Mouse (Mus musculus) leukemia stem cell, adult 10-12 weeks (primary cell): ENCODE results near the gene Krtap5-3. TPM values are rescaled to one million over a fixed set of nuclear protein-coding genes. Genes with fewer than 3 reads are reported as not detected.

Experiments
- polyA plus RNA-seq: library from polyadenylated mRNA; stranded (reverse); fragments of >175 nt; gene quantifications from 2 replicates; pipeline ENCODE4 v1.2.3, GENCODE M21; 2012; ENCODE audit warnings: low replicate concordance

Krtap5-3 gene
- not detected in 2 replicates for polyA plus RNA-seq

GRCm38 (mm10) chr7:142201064-142201463 is at the start of gene Krtap5-3:
Gene Krtap5-3 (plus strand): TSS chr7:142201364.

GRCm38 (mm10) chr7:142157013-142157412 is 44.2 kb upstream of the Krtap5-3 start, which contains the start of gene Gm29735:
Gene Gm29735 (minus strand): TSS chr7:142157113.

GRCm38 (mm10) chr7:142165639-142166038 is 35.5 kb upstream of the Krtap5-3 start, which contains the start of gene Gm4553:
Gene Gm4553 (minus strand): TSS chr7:142165739.

GRCm38 (mm10) chr7:142175905-142176304 is 25.3 kb upstream of the Krtap5-3 start, which contains the start of gene Krtap5-2:
Gene Krtap5-2 (minus strand): TSS chr7:142176005.

GRCm38 (mm10) chr7:142190289-142190688 is 10.9 kb upstream of the Krtap5-3 start, which contains the start of gene Gm10153:
Gene Gm10153 (minus strand): TSS chr7:142190389.

GRCm38 (mm10) chr7:142211559-142211958 is 10.4 kb downstream of the Krtap5-3 start, which contains the start of gene Gm7579:
Gene Gm7579 (plus strand): TSS chr7:142211859.

GRCm38 (mm10) chr7:142229871-142230270 is 28.7 kb downstream of the Krtap5-3 start, which contains the start of gene Krtap5-5:
Gene Krtap5-5 (minus strand): TSS chr7:142229971.

GRCm38 (mm10) chr7:142240978-142241377 is 39.8 kb downstream of the Krtap5-3 start, which contains the start of gene Gm40460:
Gene Gm40460 (minus strand): TSS chr7:142241078.

Other genes starting within 250 kb of the Krtap5-3 start
- gene Mob2, start 140.3 kb upstream of the Krtap5-3 start, polyA plus RNA-seq = 10.0 and 53.1 TPM in 2 replicates
- 14.9 and 17.9 TPM in 2 replicates for gene Dusp8, start 105.5 kb upstream of the Krtap5-3 start, polyA plus RNA-seq
- not detected in 2 replicates for gene Gm45618, start 80.6 kb upstream of the Krtap5-3 start, polyA plus RNA-seq
- gene Gm39115, start 65.3 kb upstream of the Krtap5-3 start, polyA plus RNA-seq = not detected in 2 replicates
- gene Gm45337, start 56.8 kb upstream of the Krtap5-3 start, polyA plus RNA-seq = not detected in 2 replicates
- gene Gm29735, start 44.3 kb upstream of the Krtap5-3 start, polyA plus RNA-seq = not detected in 2 replicates
- gene Gm4553, start 35.6 kb upstream of the Krtap5-3 start, polyA plus RNA-seq = not detected in 2 replicates
- not detected in 2 replicates for gene Krtap5-2, start 25.4 kb upstream of the Krtap5-3 start, polyA plus RNA-seq
- not detected in 2 replicates for gene Gm10153, start 11.0 kb upstream of the Krtap5-3 start, polyA plus RNA-seq
- not detected in 2 replicates for gene Gm7579, start 10.5 kb downstream of the Krtap5-3 start, polyA plus RNA-seq
- not detected in 2 replicates for gene Krtap5-5, start 28.6 kb downstream of the Krtap5-3 start, polyA plus RNA-seq
- gene Gm40460, start 39.7 kb downstream of the Krtap5-3 start, polyA plus RNA-seq = not detected in 2 replicates
- gene Gm2431, start 57.0 kb downstream of the Krtap5-3 start, polyA plus RNA-seq = not detected in 2 replicates
- gene Gm4559, start 73.0 kb downstream of the Krtap5-3 start, polyA plus RNA-seq = not detected in 2 replicates
- not detected in 2 replicates for gene Krtap5-1, start 95.8 kb downstream of the Krtap5-3 start, polyA plus RNA-seq
- gene Krtap5-4, start 102.2 kb downstream of the Krtap5-3 start, polyA plus RNA-seq = not detected in 2 replicates
- 7.7 and 27.5 TPM in 2 replicates for gene Ifitm10, start 172.4 kb downstream of the Krtap5-3 start, polyA plus RNA-seq
- gene Gm49369, start 181.3 kb downstream of the Krtap5-3 start, polyA plus RNA-seq = 13.8 TPM in 1 of 2 replicates, not detected in the other
- gene Ctsd, start 186.7 kb downstream of the Krtap5-3 start, polyA plus RNA-seq = 189 and 243 TPM in 2 replicates
- gene Syt8, start 233.5 kb downstream of the Krtap5-3 start, polyA plus RNA-seq = 0.28 TPM in 1 of 2 replicates, not detected in the other
- 0.49 TPM in 1 of 2 replicates, not detected in the other for gene Tnni2, start 240.4 kb downstream of the Krtap5-3 start, polyA plus RNA-seq